Mouse (Mus musculus): ENCODE results near the gene Pdzd11. TPM values are rescaled to one million over a fixed set of nuclear protein-coding genes. Genes with fewer than 3 reads are reported as not detected.

Pdzd11 gene
- total RNA-seq, 2 experiments from 2014 or later, result 35.8 to 43.8 TPM

DNA sequence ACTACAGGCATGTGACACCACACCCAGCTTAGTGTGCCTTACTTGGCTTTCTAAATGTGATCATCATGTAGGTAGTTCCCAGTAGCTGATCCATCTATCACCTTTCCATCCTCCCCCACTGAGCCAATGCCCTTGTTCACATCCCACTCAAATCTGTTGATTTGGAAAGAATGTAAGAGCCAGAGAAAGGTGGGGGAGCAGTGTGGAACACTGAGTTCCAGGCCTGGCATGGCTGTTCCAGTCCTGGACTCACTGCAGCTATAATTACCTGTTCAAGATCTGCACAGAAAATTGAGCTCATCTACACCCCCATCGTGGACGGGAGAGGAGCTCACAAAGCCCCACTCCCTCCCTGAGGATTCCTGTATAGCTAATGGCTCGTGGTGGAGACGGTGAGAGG lies 26.6 kb downstream of the Pdzd11 start:
- intact Hi-C loops (cut with DNase I), result no loop called here
- DNase-seq (ENCODE audit: extremely low spot score in 1 of 2, low spot score in 2 of 2), result peak; percentile 9 to 22
- TF ChIP-seq CTCF (IDR thresholded peaks at IDR 0.05), result no peak
- Histone ChIP-seq H3K27ac (peak overlapping the region; percentile 2; the same call in 1 of the 2 replicates), H3K4me3 (no peak overlapping the region)

DNA sequence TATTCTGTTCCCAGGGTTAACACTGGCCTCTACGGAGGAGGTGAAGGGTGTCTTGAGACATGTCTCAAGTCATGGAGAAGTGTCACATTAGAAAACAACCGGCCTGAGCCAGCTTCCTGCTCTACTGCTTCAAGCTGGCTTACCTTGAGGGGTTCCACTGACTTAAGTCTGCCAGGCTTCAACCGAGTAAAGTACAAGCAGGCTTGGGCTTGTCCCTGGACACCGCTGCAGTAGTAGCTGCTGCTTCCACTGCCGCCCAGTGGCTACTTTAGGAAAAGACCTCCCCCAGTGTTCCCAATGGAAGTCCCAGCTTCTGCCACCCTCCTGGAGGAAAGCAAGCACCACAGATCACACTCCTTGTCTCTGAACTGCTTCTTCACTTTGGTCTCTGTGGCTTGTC lies 28.9 kb downstream of the Pdzd11 start:
- DNase-seq (ENCODE audit: extremely low spot score in 1 of 2, low spot score in 2 of 2), result peak; percentile 29 to 56
- H3K4me3 ChIP-seq, result no peak overlapping the region
- intact Hi-C loops (cut with DNase I), result loop anchor here (1.0 kb wide), 1 partner anchor 80 kb away; no protein-coding TSS in a partner anchor
- TF ChIP-seq CTCF (IDR thresholded peaks at IDR 0.05), result peak; percentile 61
- no peak overlapping the region for H3K27ac ChIP-seq

DNA sequence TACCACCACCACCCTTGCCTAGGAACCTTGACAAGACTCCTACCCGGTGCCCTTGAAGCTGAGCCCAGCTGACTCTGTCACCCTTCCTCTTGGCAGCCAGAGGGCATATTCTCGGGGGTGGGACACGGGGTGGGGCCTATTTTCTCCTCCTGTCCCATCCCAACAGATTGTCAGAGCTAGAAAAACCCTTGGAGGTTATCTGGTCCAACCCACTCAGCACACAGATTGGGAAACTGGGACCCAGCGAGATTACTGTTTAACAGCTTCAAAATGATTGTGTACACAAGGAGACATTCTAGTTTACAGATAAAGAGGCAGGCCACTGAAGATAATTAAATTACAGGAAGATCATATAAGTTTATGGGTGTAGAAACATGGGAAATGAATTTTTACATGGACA lies 31.6 kb downstream of the Pdzd11 start, which contains the start of gene P2ry4:
Gene P2ry4 (minus strand): TSS at position 79 of the 400 bp plus-strand sequence.
- intact Hi-C loops (cut with DNase I), result no loop called here
- no peak for DNase-seq (ENCODE audit: extremely low spot score in 1 of 2, low spot score in 2 of 2)
- Histone ChIP-seq H3K27ac (no peak within 1 kb of the TSS), H3K4me3 (no peak within 1 kb of the TSS)
- TF ChIP-seq CTCF (IDR thresholded peaks at IDR 0.05), result no peak

Other genes with a start within 250 kb of the Pdzd11 start
- not detected for gene Otud6a, start 197.6 kb downstream of the Pdzd11 start, total RNA-seq (2021)
- gene Awat2, start 183.9 kb downstream of the Pdzd11 start, total RNA-seq (2021), result not detected
- 10 to 100 TPM; 37.9 to 43.1 TPM for gene Igbp1, start 132.3 kb downstream of the Pdzd11 start, total RNA-seq (2021)
- 1 to 10 TPM in 1 of 2 experiments, under 1 TPM in 1; 0.35 to 1.1 TPM for gene Dgat2l6, start 101.7 kb downstream of the Pdzd11 start, total RNA-seq (2021)
- gene Awat1, start 54.3 kb downstream of the Pdzd11 start, total RNA-seq (2021), result not detected
- not detected for gene P2ry4, start 31.7 kb downstream of the Pdzd11 start, total RNA-seq (2021)
- gene Arr3, start 21.1 kb downstream of the Pdzd11 start, total RNA-seq (2021), result 1 to 10 TPM in 1 of 2 experiments, under 1 TPM in 1; 0.75 to 3.1 TPM
- gene Kif4, start 831 bp downstream of the Pdzd11 start, total RNA-seq (2021), result 1 to 10 TPM in 1 of 2 experiments, under 1 TPM in 1; 0.91 to 1.1 TPM
- gene Gdpd2, start 103.3 kb upstream of the Pdzd11 start, total RNA-seq (2021), result 10 to 100 TPM in 1 of 2 experiments, 1 to 10 TPM in 1; 5.6 to 12.1 TPM
- gene Dlg3, start 141.2 kb upstream of the Pdzd11 start, total RNA-seq (2021), result 100 to 1,000 TPM; 134 to 143 TPM

Data from left cerebral cortex, adult 2 months (tissue).